Mouse (Mus musculus): ENCODE data around the gene Stard3. TPM values are rescaled to one million over a fixed set of nuclear protein-coding genes. Genes with fewer than 3 reads are reported as not detected.

The Stard3 gene
- total and polyA plus RNA-seq, 3 experiments: 53.0 to 62.5 TPM; not detected in 1

GRCm38 (mm10) chr11:98364410-98364809, 6.2 kb downstream of the Stard3 start:
- H3K9me3 ChIP-seq (replicated peaks; ENCODE audit: insufficient read depth, low read length): no peaks in the 10 kb centered on the region
- peaks cover 22% of the 10 kb centered on the region for H3K79me2 ChIP-seq (ENCODE audit: control insufficient read depth, insufficient read depth, low read length, poor library complexity)
- H3K4me1 ChIP-seq (ENCODE audit: control insufficient read depth in 1 of 2, insufficient read depth in 2 of 2, low read length in 2 of 2): peaks cover 0 to 2% of the 10 kb centered on the region in 2 experiments; a peak in 1 of 4 replicates

DNA sequence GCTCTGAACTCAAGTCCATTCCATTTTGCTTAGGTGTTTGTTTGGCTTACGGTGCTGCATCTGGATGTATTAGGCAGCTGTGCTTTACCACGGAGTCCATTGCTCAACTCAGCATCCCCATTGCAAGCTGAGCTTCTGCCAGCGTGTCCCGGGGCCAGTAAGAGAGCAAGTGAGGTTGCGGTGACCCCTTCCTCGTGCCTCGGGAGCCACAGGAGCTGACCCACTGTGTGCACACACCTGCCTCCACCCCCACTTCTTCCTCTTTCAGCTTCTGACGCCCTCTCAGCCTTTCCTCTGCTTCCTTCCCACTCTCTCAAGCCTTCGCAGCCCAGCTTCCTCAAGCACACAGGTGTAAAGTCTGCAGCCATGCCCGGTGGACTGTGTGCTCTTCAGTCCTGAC, 8.1 kb downstream of the Stard3 start:
- TF ChIP-seq ZKSCAN1 (IDR thresholded peaks at IDR 0.05; ENCODE audit: low read depth, low read length) (0 out of 2 replicates have a peak, but pooled peaks have one; percentile 30), ZC3H11A (IDR thresholded peaks at IDR 0.05; ENCODE audit: low read depth, low read length) (no peak)
- H3K79me2 ChIP-seq (ENCODE audit: control insufficient read depth, insufficient read depth, low read length, poor library complexity): peaks cover 7% of the 10 kb centered on the region
- DNase-seq (ENCODE audit: low read depth, low spot score): no peak
- H3K9me3 ChIP-seq (replicated peaks; ENCODE audit: insufficient read depth, low read length): no peaks in the 10 kb centered on the region
- H3K4me3 ChIP-seq (ENCODE audit: control insufficient read depth in 1 of 2, insufficient read depth in 1 of 2, low read depth in 2 of 2, low read length in 2 of 2): no peak overlapping the region
- no peaks in the 10 kb centered on the region for H3K4me1 ChIP-seq (ENCODE audit: control insufficient read depth in 1 of 2, insufficient read depth in 2 of 2, low read length in 2 of 2)
- no peaks in the 10 kb centered on the region for H3K36me3 ChIP-seq (ENCODE audit: control insufficient read depth in 1 of 2, insufficient read depth in 2 of 2, low read length in 2 of 2)
- no peaks in the 10 kb centered on the region for H3K27me3 ChIP-seq (ENCODE audit: control insufficient read depth in 1 of 2, insufficient read depth in 2 of 2, low read length in 2 of 2)
- no peak overlapping the region for H3K27ac ChIP-seq (ENCODE audit: control insufficient read depth, low read depth, low read length)
- H3K9ac ChIP-seq (ENCODE audit: control insufficient read depth, low read depth, low read length, poor library complexity, severe bottlenecking): no peak overlapping the region

More at GRCm38 (mm10) chr11:98364410-98364809, 6.2 kb downstream of the Stard3 start:
- DNase-seq (ENCODE audit: low read depth, low spot score): no peak
- no peaks in the 10 kb centered on the region for H3K27me3 ChIP-seq (ENCODE audit: control insufficient read depth in 1 of 2, insufficient read depth in 2 of 2, low read length in 2 of 2)
- H3K9ac ChIP-seq (ENCODE audit: control insufficient read depth, low read depth, low read length, poor library complexity, severe bottlenecking): no peak overlapping the region
- no peak overlapping the region for H3K4me3 ChIP-seq (ENCODE audit: control insufficient read depth in 1 of 2, insufficient read depth in 1 of 2, low read depth in 2 of 2, low read length in 2 of 2)
- no peak for TF ChIP-seq RAD21 (IDR thresholded peaks at IDR 0.05; ENCODE audit: low read depth, low read length)
- TF ChIP-seq MAFK (IDR thresholded peaks at IDR 0.05; ENCODE audit: borderline replicate concordance, low read depth, low read length): no peak
- no peak for TF ChIP-seq UBTF (IDR thresholded peaks at IDR 0.05; ENCODE audit: borderline replicate concordance, insufficient read depth, low read depth, low read length)
- no peak for TF ChIP-seq KAT2A (conservative IDR thresholded peaks at IDR 0.05; ENCODE audit: low read depth, low read length)
- no peak for TF ChIP-seq GABPA (IDR thresholded peaks at IDR 0.05; ENCODE audit: low read depth, low read length)
- TF ChIP-seq ZNF384 (IDR thresholded peaks at IDR 0.05; ENCODE audit: low read depth, low read length): no peak
- TF ChIP-seq ZC3H11A (IDR thresholded peaks at IDR 0.05; ENCODE audit: low read depth, low read length): no peak
- TF ChIP-seq CTCF (IDR thresholded peaks at IDR 0.05 in 2 of 3, conservative IDR thresholded peaks at IDR 0.05 in 1 of 3; ENCODE audit: control insufficient read depth in 1 of 3, insufficient read depth in 1 of 3, low read depth in 2 of 3, low read length in 3 of 3, poor library complexity in 1 of 3, severe bottlenecking in 1 of 3): no peak
- no peak for TF ChIP-seq MXI1 (IDR thresholded peaks at IDR 0.05; ENCODE audit: low read depth, low read length)
- no peak for TF ChIP-seq MYB (IDR thresholded peaks at IDR 0.05; ENCODE audit: low read depth, low read length)
- no peak for TF ChIP-seq MAX (IDR thresholded peaks at IDR 0.05; ENCODE audit: low read length)
- no peaks in the 10 kb centered on the region; a peak in 1 of 4 replicates for H3K36me3 ChIP-seq (ENCODE audit: control insufficient read depth in 1 of 2, insufficient read depth in 2 of 2, low read length in 2 of 2)
- H3K27ac ChIP-seq (ENCODE audit: control insufficient read depth, low read depth, low read length): no peak overlapping the region

DNA sequence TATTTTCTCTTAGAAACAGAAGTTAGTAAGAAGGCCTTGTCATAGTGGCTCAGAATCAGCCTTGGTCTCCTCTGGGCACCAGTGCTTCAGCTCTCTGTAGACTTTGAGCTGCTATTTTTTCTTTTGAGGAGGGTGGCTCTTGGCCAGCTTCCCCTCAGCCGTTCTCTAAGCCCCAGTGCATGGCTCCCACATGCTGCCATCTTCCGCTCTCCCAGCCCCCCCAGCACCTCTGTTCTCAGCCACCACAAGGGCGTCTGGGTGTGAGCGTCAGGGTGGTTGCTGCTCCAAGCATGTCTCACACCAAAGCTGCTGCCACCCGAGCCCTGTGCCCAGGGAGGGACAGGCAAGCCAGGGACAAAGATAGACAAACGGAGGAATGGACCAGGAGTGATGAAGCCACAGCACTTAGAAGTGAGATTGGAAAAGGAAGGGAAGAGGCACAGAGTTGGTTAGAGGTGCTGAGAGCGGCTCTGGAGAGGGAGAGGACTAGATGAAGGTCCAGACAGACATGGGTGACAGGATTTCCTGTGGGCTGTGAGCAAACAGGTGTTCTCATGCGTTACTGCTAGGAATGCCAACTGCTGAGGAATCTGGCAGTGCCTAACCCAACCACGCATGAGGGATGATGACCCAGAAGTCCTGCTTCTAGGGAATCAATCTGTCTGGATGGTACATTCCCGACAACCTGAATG, 9.1 kb downstream of the Stard3 start:
- Histone ChIP-seq H3K4me3 (ENCODE audit: control insufficient read depth in 1 of 2, insufficient read depth in 1 of 2, low read depth in 2 of 2, low read length in 2 of 2) (no peak overlapping the region), H3K9me3 (replicated peaks; ENCODE audit: insufficient read depth, low read length) (no peaks in the 10 kb centered on the region), H3K27me3 (ENCODE audit: control insufficient read depth in 1 of 2, insufficient read depth in 2 of 2, low read length in 2 of 2) (no peaks in the 10 kb centered on the region), H3K36me3 (ENCODE audit: control insufficient read depth in 1 of 2, insufficient read depth in 2 of 2, low read length in 2 of 2) (no peaks in the 10 kb centered on the region), H3K27ac (ENCODE audit: control insufficient read depth, low read depth, low read length) (no peak overlapping the region), H3K9ac (ENCODE audit: control insufficient read depth, low read depth, low read length, poor library complexity, severe bottlenecking) (no peak overlapping the region), H3K4me1 (ENCODE audit: control insufficient read depth in 1 of 2, insufficient read depth in 2 of 2, low read length in 2 of 2) (no peaks in the 10 kb centered on the region), H3K79me2 (ENCODE audit: control insufficient read depth, insufficient read depth, low read length, poor library complexity) (peaks cover 3% of the 10 kb centered on the region)
- TF ChIP-seq MYB (IDR thresholded peaks at IDR 0.05; ENCODE audit: low read depth, low read length): no peak
- TF ChIP-seq GATA1 (IDR thresholded peaks at IDR 0.05; ENCODE audit: low read depth, low read length): no peak
- TF ChIP-seq HCFC1 (IDR thresholded peaks at IDR 0.05; ENCODE audit: low read depth, low read length): no peak
- TF ChIP-seq CTCF (IDR thresholded peaks at IDR 0.05 in 2 of 3, conservative IDR thresholded peaks at IDR 0.05 in 1 of 3; ENCODE audit: control insufficient read depth in 1 of 3, insufficient read depth in 1 of 3, low read depth in 2 of 3, low read length in 3 of 3, poor library complexity in 1 of 3, severe bottlenecking in 1 of 3): no peak
- TF ChIP-seq ZNF384 (IDR thresholded peaks at IDR 0.05; ENCODE audit: low read depth, low read length): no peak
- TF ChIP-seq SIN3A (IDR thresholded peaks at IDR 0.05; ENCODE audit: low read length): no peak
- no peak for TF ChIP-seq JUND (IDR thresholded peaks at IDR 0.05; ENCODE audit: low read depth, low read length)
- no peak for TF ChIP-seq RAD21 (IDR thresholded peaks at IDR 0.05; ENCODE audit: low read depth, low read length)
- DNase-seq (ENCODE audit: low read depth, low spot score): no peak
